Mouse (Mus musculus) liver, postnatal 0 days (tissue): ENCODE measurements around the gene Dph6.

ENCODE experiments used
- CTCF ChIP-seq: sonication (generic); IDR thresholded peaks from 2 replicates; pipeline ENCODE4 v1.5.1; 2016; ENCODE audit warnings: antibody characterized with exemption, low read depth
- EP300 ChIP-seq: IDR thresholded peaks from 2 replicates; pipeline ENCODE4 v1.6.1; 2016; ENCODE audit warnings: antibody characterized with exemption, low read depth, mild to moderate bottlenecking

DNA sequence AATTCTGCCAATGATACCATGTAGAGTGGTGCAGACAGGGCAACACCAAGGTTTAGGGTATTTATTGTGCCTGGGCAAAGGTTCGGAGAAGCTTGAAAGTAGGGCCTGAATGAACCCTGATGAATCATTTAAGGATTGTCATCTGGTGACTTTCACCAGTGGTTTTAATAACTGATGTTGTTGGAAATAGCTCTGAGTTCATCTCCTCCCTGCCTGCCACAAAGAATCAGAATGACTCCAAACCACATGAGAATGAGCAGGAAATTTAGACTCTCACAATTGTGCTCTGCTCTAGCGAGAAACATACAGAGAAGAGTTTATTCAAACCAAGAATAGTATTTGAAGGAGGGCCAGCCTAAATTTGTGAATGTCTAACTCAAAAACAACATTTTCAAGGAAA lies 4.2 kb upstream of the Dph6 start:
- no peak for TF ChIP-seq EP300
- TF ChIP-seq CTCF = no peak
